Mouse (Mus musculus): ENCODE measurements around the gene Trim14. TPM values are rescaled to one million over a fixed set of nuclear protein-coding genes. Genes with fewer than 3 reads are reported as not detected.

Trim14 gene
- total RNA-seq, 2 experiments from 2014 or later = 0.42 to 0.54 TPM

- peak in 1 of 2 experiments; percentile 2 for DNase-seq (ENCODE audit: extremely low spot score in 1 of 2, low spot score in 1 of 2)
Measured at GRCm38 (mm10) chr4:46563847-46564246, 27.9 kb upstream of the Trim14 start.

- no peak for DNase-seq (ENCODE audit: extremely low spot score in 1 of 2, low spot score in 1 of 2)
Measured at GRCm38 (mm10) chr4:46562841-46563240, 26.9 kb upstream of the Trim14 start.

GRCm38 (mm10) chr4:46562037-46562436 lies 26.1 kb upstream of the Trim14 start:
- no peak for DNase-seq (ENCODE audit: extremely low spot score in 1 of 2, low spot score in 1 of 2)

GRCm38 (mm10) chr4:46560069-46560705 lies 24.2 kb upstream of the Trim14 start:
- DNase-seq (ENCODE audit: extremely low spot score in 1 of 2, low spot score in 1 of 2) = no peak

- no peak for DNase-seq (ENCODE audit: extremely low spot score in 1 of 2, low spot score in 1 of 2)
Measured at GRCm38 (mm10) chr4:46558672-46559667, 23.0 kb upstream of the Trim14 start.

GRCm38 (mm10) chr4:46556933-46557332 lies 21.0 kb upstream of the Trim14 start:
- DNase-seq (ENCODE audit: extremely low spot score in 1 of 2, low spot score in 1 of 2) = no peak

- no peak for DNase-seq (ENCODE audit: extremely low spot score in 1 of 2, low spot score in 1 of 2)
Measured at GRCm38 (mm10) chr4:46555762-46556161, 19.8 kb upstream of the Trim14 start.

GRCm38 (mm10) chr4:46554295-46555069 lies 18.5 kb upstream of the Trim14 start:
- DNase-seq (ENCODE audit: extremely low spot score in 1 of 2, low spot score in 1 of 2) = no peak

GRCm38 (mm10) chr4:46553864-46554263 lies 17.9 kb upstream of the Trim14 start:
- no peak for DNase-seq (ENCODE audit: extremely low spot score in 1 of 2, low spot score in 1 of 2)

- no peak for DNase-seq (ENCODE audit: extremely low spot score in 1 of 2, low spot score in 1 of 2)
Measured at GRCm38 (mm10) chr4:46550406-46550805, 14.5 kb upstream of the Trim14 start.

- DNase-seq (ENCODE audit: extremely low spot score in 1 of 2, low spot score in 1 of 2) = no peak
Measured at GRCm38 (mm10) chr4:46549979-46550378, 14.0 kb upstream of the Trim14 start.

- DNase-seq (ENCODE audit: extremely low spot score in 1 of 2, low spot score in 1 of 2) = no peak
Measured at GRCm38 (mm10) chr4:46546709-46547108, 10.8 kb upstream of the Trim14 start.

GRCm38 (mm10) chr4:46545498-46545897 lies 9.6 kb upstream of the Trim14 start:
- DNase-seq (ENCODE audit: extremely low spot score in 1 of 2, low spot score in 1 of 2) = no peak

GRCm38 (mm10) chr4:46544313-46544712 lies 8.4 kb upstream of the Trim14 start:
- DNase-seq (ENCODE audit: extremely low spot score in 1 of 2, low spot score in 1 of 2) = no peak

- DNase-seq (ENCODE audit: extremely low spot score in 1 of 2, low spot score in 1 of 2) = no peak
Measured at GRCm38 (mm10) chr4:46543366-46544050, 7.6 kb upstream of the Trim14 start.

GRCm38 (mm10) chr4:46541707-46542106 lies 5.8 kb upstream of the Trim14 start:
- DNase-seq (ENCODE audit: extremely low spot score in 1 of 2, low spot score in 1 of 2) = no peak

- DNase-seq (ENCODE audit: extremely low spot score in 1 of 2, low spot score in 1 of 2) = no peak
Measured at GRCm38 (mm10) chr4:46539167-46539566, 3.2 kb upstream of the Trim14 start.

GRCm38 (mm10) chr4:46535094-46535830 lies 679 bp downstream of the Trim14 start:
- DNase-seq (ENCODE audit: extremely low spot score in 1 of 2, low spot score in 1 of 2) = no peak

GRCm38 (mm10) chr4:46533934-46534720 lies 1.8 kb downstream of the Trim14 start:
- DNase-seq (ENCODE audit: extremely low spot score in 1 of 2, low spot score in 1 of 2) = no peak

Data from layer of hippocampus, postnatal 25 days (tissue).